Comparison of ENCODE assay signal across 25 mouse cellular contexts in genomic region chr17:47170978-47171593, GRCm38 (mm10).
DNase-seq lines count a peak whose midpoint lies in the region; TF ChIP-seq lines count a peak whose summit lies in the region.
"Had no signal": no experiment of that assay in that cellular context is flagged by ENCODE, and none has a peak within 500 bp of the region (broad histone marks: within the 10 kb centered on the region; RNA-seq: fewer than 3 reads in every experiment).

No protein-coding gene starts in this region.

- H3K4me3 ChIP-seq in CH12.LX (replicated peaks in 1 of 3; ENCODE audit: low read depth in 2 of 3, low read length in 2 of 3, poor library complexity in 1 of 3) = no peak overlapping the region
- H3K4me3 ChIP-seq: embryonic facial prominence, embryonic 12.5 days; heart, embryonic 13.5 days; hindbrain, embryonic 12.5 days; intestine, embryonic 15.5 days; neural tube, embryonic 13.5 days had no signal

- DNase-seq in 416B (ENCODE audit: low read depth) (peak; percentile 56), CH12.LX (ENCODE audit: extremely low read depth) (peak; percentile 91)
- DNase-seq in naive thymus-derived CD4-positive, alpha-beta T cell, adult 2 months (ENCODE audit: low read depth) = peak; percentile 60
- peak; percentile 68 for DNase-seq in thymus, postnatal 25 days
- no peak for DNase-seq in embryo, embryonic 9.5 days (ENCODE audit: extremely low spot score)
- DNase-seq in layer of hippocampus, postnatal 14 days (ENCODE audit: low spot score in 2 of 2) = no peak
- DNase-seq in kidney, postnatal 4 days = no peak
- DNase-seq: adrenal gland, adult 2 months; cerebellum, adult 11-12 months; cerebellum, postnatal 10 days; gastrocnemius, postnatal 25 days; heart, adult 18-20 months; heart, postnatal 14 days; kidney, adult 8-10 months; kidney, postnatal 10 days; layer of hippocampus, postnatal 36 days; liver, postnatal 0 days; retina, postnatal 1 day; right cerebral cortex, postnatal 25 days had no signal

- H3K27me3 ChIP-seq in CH12.LX (replicated peaks) = no peaks in the 10 kb centered on the region
- H3K27me3 ChIP-seq: embryonic facial prominence, embryonic 12.5 days; heart, embryonic 13.5 days; hindbrain, embryonic 12.5 days; intestine, embryonic 15.5 days; neural tube, embryonic 13.5 days had no signal

- in situ Hi-C loops in CH12.LX (cut with MboI; ENCODE audit: low pct_ligation_motif_present, low pct_unique_long_range_greater_than_20kb, low sequenced_read_pairs) = no loop called here

- H3K9me3 ChIP-seq in CH12.LX (replicated peaks; ENCODE audit: low read length) = no peaks in the 10 kb centered on the region
- H3K9me3 ChIP-seq: embryonic facial prominence, embryonic 12.5 days; heart, embryonic 13.5 days; hindbrain, embryonic 12.5 days; intestine, embryonic 15.5 days; neural tube, embryonic 13.5 days had no signal

- H3K4me2 ChIP-seq in CH12.LX (ENCODE audit: insufficient read depth, low read depth, poor library complexity, severe bottlenecking) = no peak overlapping the region
- H3K4me2 ChIP-seq: embryonic facial prominence, embryonic 12.5 days; heart, embryonic 13.5 days; hindbrain, embryonic 12.5 days; intestine, embryonic 15.5 days; neural tube, embryonic 13.5 days had no signal

- dilution Hi-C loops in CH12.LX (cut with MboI; ENCODE audit: extremely low pct_ligation_motif_present, extremely low pct_unique_long_range_greater_than_20kb, low sequenced_read_pairs) = no loop called here

- H3K9ac ChIP-seq in CH12.LX (ENCODE audit: insufficient read depth, low read depth) = no peak overlapping the region
- H3K9ac ChIP-seq: embryonic facial prominence, embryonic 12.5 days; heart, embryonic 13.5 days; hindbrain, embryonic 12.5 days; intestine, embryonic 15.5 days; liver, postnatal 0 days; neural tube, embryonic 13.5 days had no signal

- no peak for TF ChIP-seq POLR2A in CH12.LX (IDR thresholded peaks at IDR 0.05; ENCODE audit: low read depth, low read length)

- H3K79me2 ChIP-seq in CH12.LX (replicated peaks; ENCODE audit: control insufficient read depth, extremely low read depth, insufficient read depth, poor library complexity, severe bottlenecking) = no peaks in the 10 kb centered on the region

- H3K4me1 ChIP-seq in CH12.LX (ENCODE audit: control insufficient read depth in 1 of 2, insufficient read depth in 2 of 2) = peaks cover 2 to 25% of the 10 kb centered on the region in 2 experiments

- TF ChIP-seq EP300 in CH12.LX (IDR thresholded peaks at IDR 0.05; ENCODE audit: low read length) = peak; percentile 93

- no peak overlapping the region for H3K27ac ChIP-seq in CH12.LX (ENCODE audit: insufficient read depth, low read depth)
- H3K27ac ChIP-seq: embryonic facial prominence, embryonic 12.5 days; heart, embryonic 13.5 days; hindbrain, embryonic 12.5 days; intestine, embryonic 15.5 days; macrophage; neural tube, embryonic 13.5 days had no signal

- H3K36me3 ChIP-seq in CH12.LX (replicated peaks in 1 of 2; ENCODE audit: control insufficient read depth in 1 of 2, insufficient read depth in 1 of 2, low read length in 1 of 2) = peaks cover 0 to 20% of the 10 kb centered on the region in 2 experiments
- H3K36me3 ChIP-seq: hindbrain, embryonic 12.5 days; intestine, embryonic 15.5 days had no signal

- TF ChIP-seq RAD21 in CH12.LX (IDR thresholded peaks at IDR 0.05; ENCODE audit: low read depth, low read length) = peak; percentile 27

- no peak for TF ChIP-seq CTCF in CH12.LX (conservative IDR thresholded peaks at IDR 0.05 in 1 of 2, IDR thresholded peaks at IDR 0.05 in 1 of 2; ENCODE audit: low read depth in 2 of 2, low read length in 2 of 2)

TF ChIP-seq in CH12.LX, 34 proteins besides CTCF, POLR2A, EP300 and RAD21:
- TF ChIP-seq MYC (IDR thresholded peaks at IDR 0.05; ENCODE audit: low read depth, low read length) (no peak), USF1 (IDR thresholded peaks at IDR 0.05; ENCODE audit: low read depth, low read length) (no peak), UBTF (IDR thresholded peaks at IDR 0.05; ENCODE audit: low read depth, low read length) (no peak), MEF2A (IDR thresholded peaks at IDR 0.05; ENCODE audit: borderline replicate concordance, low read depth, low read length) (peak; percentile 69; the same call in 1 of the 2 replicates), JUN (IDR thresholded peaks at IDR 0.05; ENCODE audit: insufficient read depth, low read depth, low read length) (peak; percentile 75; the same call in 1 of the 2 replicates), ELF1 (IDR thresholded peaks at IDR 0.05; ENCODE audit: low read depth, low read length) (no peak), TCF12 (IDR thresholded peaks at IDR 0.05; ENCODE audit: low read depth, low read length) (peak; percentile 94), SIN3A (IDR thresholded peaks at IDR 0.05; ENCODE audit: low read length) (peak; percentile 57), NRF1 (IDR thresholded peaks at IDR 0.05; ENCODE audit: low read depth, low read length) (no peak), MXI1 (IDR thresholded peaks at IDR 0.05; ENCODE audit: low read depth, low read length) (no peak), ZC3H11A (IDR thresholded peaks at IDR 0.05; ENCODE audit: low read depth, low read length) (no peak), GABPA (IDR thresholded peaks at IDR 0.05; ENCODE audit: insufficient replicate concordance, low read depth, low read length) (no peak), POLR2AphosphoS2 (IDR thresholded peaks at IDR 0.05; ENCODE audit: low read depth, low read length) (no peak), MAX (IDR thresholded peaks at IDR 0.05; ENCODE audit: low read length) (no peak), MAFK (IDR thresholded peaks at IDR 0.05; ENCODE audit: insufficient replicate concordance, low read length) (peak; percentile 70), CHD1 (IDR thresholded peaks at IDR 0.05; ENCODE audit: low read depth, low read length) (no peak), TBP (conservative IDR thresholded peaks at IDR 0.05; ENCODE audit: low read depth, low read length) (no peak), PAX5 (IDR thresholded peaks at IDR 0.05; ENCODE audit: low read length) (no peak), BHLHE40 (IDR thresholded peaks at IDR 0.05; ENCODE audit: low read depth, low read length) (peak; percentile 84), SMC3 (IDR thresholded peaks at IDR 0.05; ENCODE audit: low read depth, low read length) (peak; percentile 33), IRF4 (IDR thresholded peaks at IDR 0.05; ENCODE audit: low read depth, low read length) (peak; percentile 96), MAZ (IDR thresholded peaks at IDR 0.05; ENCODE audit: low read depth, low read length) (peak; percentile 57; the same call in 1 of the 2 replicates), ZKSCAN1 (IDR thresholded peaks at IDR 0.05; ENCODE audit: borderline replicate concordance, low read depth, low read length) (no peak), USF2 (conservative IDR thresholded peaks at IDR 0.05; ENCODE audit: low read depth, low read length) (no peak), ZNF384 (IDR thresholded peaks at IDR 0.05; ENCODE audit: low read depth, low read length) (peak; percentile 67), ETS1 (conservative IDR thresholded peaks at IDR 0.05; ENCODE audit: low read depth, low read length) (peak; percentile 79), E2F4 (IDR thresholded peaks at IDR 0.05; ENCODE audit: insufficient replicate concordance, low read depth, low read length) (no peak), ZMIZ1 (IDR thresholded peaks at IDR 0.05; ENCODE audit: low read depth, low read length) (no peak), KAT2A (IDR thresholded peaks at IDR 0.05; ENCODE audit: insufficient replicate concordance, low read length) (no peak), JUND (conservative IDR thresholded peaks at IDR 0.05; ENCODE audit: low read depth, low read length) (peak; percentile 75), CHD2 (IDR thresholded peaks at IDR 0.05; ENCODE audit: low read length) (peak; percentile 70), HCFC1 (IDR thresholded peaks at IDR 0.05; ENCODE audit: low read depth, low read length) (peak; percentile 30; the same call in 1 of the 2 replicates), NELFE (IDR thresholded peaks at IDR 0.05; ENCODE audit: low read depth, low read length) (no peak), RCOR1 (conservative IDR thresholded peaks at IDR 0.05; ENCODE audit: low read depth, low read length) (peak; percentile 96)

Comparison
In these comparisons a context has a peak if more than half of its experiments do, and no peak if none do; other contexts are left out.
1. DNase-seq: peak in 416B (single experiment), CH12.LX (single experiment), naive thymus-derived CD4-positive, alpha-beta T cell, adult 2 months (single experiment) and thymus, postnatal 25 days (single experiment); none in embryo, embryonic 9.5 days (single experiment), layer of hippocampus, postnatal 14 days (0 of 2) and kidney, postnatal 4 days (0 of 2).